Mouse (Mus musculus) ZHBTc4 (cell line): ENCODE measurements at regions not wholly inside any gene's neighbourhood (a gene's known extent, or its start where the extent isn't known, plus 50 kb on each side); places are given as distances from the start of the nearest gene placed in this dataset.

Source experiments
- DNase-seq: peaks from one replicate; pipeline ENCODE4 v3.0.0-alpha.2; 2011; ENCODE audit warnings: low read depth, low spot score

GRCm38 (mm10) chr3:38257076-38257842 lies 227.4 kb downstream of the Ankrd50 start:
- DNase-seq: no peak

- peak; percentile 47 for DNase-seq
Measured at GRCm38 (mm10) chr3:38255674-38256073, 229.0 kb downstream of the Ankrd50 start.

- no peak for DNase-seq
Measured at GRCm38 (mm10) chr3:38254896-38255295, 229.7 kb downstream of the Ankrd50 start.

- DNase-seq: no peak
Measured at GRCm38 (mm10) chr3:38251592-38251991, 233.1 kb downstream of the Ankrd50 start.

- DNase-seq: peak; percentile 60
Measured at GRCm38 (mm10) chr3:38250552-38250951, 234.1 kb downstream of the Ankrd50 start.

- no peak for DNase-seq
Measured at GRCm38 (mm10) chr3:38248941-38249340, 235.7 kb downstream of the Ankrd50 start.

GRCm38 (mm10) chr3:38246439-38246838 lies 238.2 kb downstream of the Ankrd50 start:
- no peak for DNase-seq

- no peak for DNase-seq
Measured at GRCm38 (mm10) chr3:38243209-38243608, 241.4 kb downstream of the Ankrd50 start.

GRCm38 (mm10) chr3:38237616-38238015 lies 247.0 kb downstream of the Ankrd50 start:
- DNase-seq: no peak

GRCm38 (mm10) chr3:38235736-38236083 lies 248.9 kb downstream of the Ankrd50 start:
- DNase-seq: no peak

GRCm38 (mm10) chr3:38235033-38235735 lies 249.5 kb downstream of the Ankrd50 start:
- DNase-seq: no peak

GRCm38 (mm10) chr3:38234534-38234933 lies 250.1 kb downstream of the Ankrd50 start:
- DNase-seq: no peak

GRCm38 (mm10) chr3:38234006-38234405 lies 250.6 kb downstream of the Ankrd50 start:
- no peak for DNase-seq

- no peak for DNase-seq
Measured at GRCm38 (mm10) chr3:38233091-38233490, 251.6 kb downstream of the Ankrd50 start.

- DNase-seq: no peak
Measured at GRCm38 (mm10) chr3:38232111-38233076, 252.2 kb downstream of the Ankrd50 start.

- DNase-seq: no peak
Measured at GRCm38 (mm10) chr3:38231506-38231905, 253.1 kb downstream of the Ankrd50 start.

GRCm38 (mm10) chr3:38230796-38231195 lies 253.8 kb downstream of the Ankrd50 start:
- no peak for DNase-seq

- DNase-seq: no peak
Measured at GRCm38 (mm10) chr3:38229686-38230085, 255.0 kb downstream of the Ankrd50 start.

- DNase-seq: no peak
Measured at GRCm38 (mm10) chr3:38229051-38229450, 255.6 kb downstream of the Ankrd50 start.

GRCm38 (mm10) chr3:38227596-38227995 lies 257.0 kb downstream of the Ankrd50 start:
- DNase-seq: peak; percentile 82

GRCm38 (mm10) chr3:38227121-38227520 lies 257.5 kb downstream of the Ankrd50 start:
- DNase-seq: no peak

- DNase-seq: no peak
Measured at GRCm38 (mm10) chr3:38226147-38226546, 258.5 kb downstream of the Ankrd50 start.
